Mouse (Mus musculus): ENCODE measurements around the gene Dagla. TPM values are rescaled to one million over a fixed set of nuclear protein-coding genes. Genes with fewer than 3 reads are reported as not detected.

The Dagla gene
- polyA plus RNA-seq, 1 experiment from 2014 or later = 0.20 TPM

GRCm38 (mm10) chr19:10198286-10198685 is 106.4 kb downstream of the Dagla start:
- Histone ChIP-seq H3K9me3 (replicated peaks) (no peaks in the 10 kb centered on the region), H3K36me3 (peaks cover 88% of the 10 kb centered on the region), H3K4me2 (no peak overlapping the region), H3K4me3 (replicated peaks) (no peak overlapping the region), H3K9ac (no peak overlapping the region), H3K27me3 (no peaks in the 10 kb centered on the region), H3K27ac (no peak overlapping the region), H3K4me1 (replicated peaks) (peaks cover 46% of the 10 kb centered on the region)
- no peak for ATAC-seq (ENCODE audit: low read depth)
- WGBS (ENCODE audit: insufficient replicate concordance) = 69% methylated on average over 2 of the region's 2 CpGs
- no peak for DNase-seq

GRCm38 (mm10) chr19:10197130-10197529 is 107.5 kb downstream of the Dagla start:
- H3K9ac ChIP-seq = no peak overlapping the region
- no peak overlapping the region for H3K4me2 ChIP-seq
- peaks cover 99% of the 10 kb centered on the region for H3K36me3 ChIP-seq

More at GRCm38 (mm10) chr19:10197130-10197529, 107.5 kb downstream of the Dagla start:
- Histone ChIP-seq H3K27ac (no peak overlapping the region; the same call in 1 of the 2 replicates), H3K4me1 (replicated peaks) (peaks cover 37% of the 10 kb centered on the region), H3K4me3 (replicated peaks) (no peak overlapping the region), H3K27me3 (no peaks in the 10 kb centered on the region), H3K9me3 (replicated peaks) (no peaks in the 10 kb centered on the region)
- DNase-seq = no peak
- no peak for ATAC-seq (ENCODE audit: low read depth)
- 92% methylated on average over 4 of the region's 4 CpGs for WGBS (ENCODE audit: insufficient replicate concordance)

Other genes with a start within 250 kb of the Dagla start
- gene Fads2, start 203.1 kb downstream of the Dagla start, polyA plus RNA-seq (2015; fragmentation: Nextera tagmentation; extraction: Ambion mirVana) = 66.8 and 76.0 TPM in 2 replicates
- 60.2 and 77.5 TPM in 2 replicates for gene Fads1, start 122.0 kb downstream of the Dagla start, polyA plus RNA-seq (2015; fragmentation: Nextera tagmentation; extraction: Ambion mirVana)
- gene Tmem258, start 100.9 kb downstream of the Dagla start, polyA plus RNA-seq (2015; fragmentation: Nextera tagmentation; extraction: Ambion mirVana) = 332 and 375 TPM in 2 replicates
- gene Fen1, start 100.7 kb downstream of the Dagla start, polyA plus RNA-seq (2015; fragmentation: Nextera tagmentation; extraction: Ambion mirVana) = 190 and 208 TPM in 2 replicates
- 3.2 and 3.4 TPM in 2 replicates for gene Myrf, start 64.1 kb downstream of the Dagla start, polyA plus RNA-seq (2015; fragmentation: Nextera tagmentation; extraction: Ambion mirVana)
- gene Syt7, start 84.2 kb upstream of the Dagla start, polyA plus RNA-seq (2015; fragmentation: Nextera tagmentation; extraction: Ambion mirVana) = 0.10 and 0.21 TPM in 2 replicates
- 0.06 TPM in 1 of 2 replicates, not detected in the other for gene Lrrc10b, start 152.6 kb upstream of the Dagla start, polyA plus RNA-seq (2015; fragmentation: Nextera tagmentation; extraction: Ambion mirVana)
- gene Ppp1r32, start 178.1 kb upstream of the Dagla start, polyA plus RNA-seq (2015; fragmentation: Nextera tagmentation; extraction: Ambion mirVana) = not detected in 2 replicates
- gene Cpsf7, start 220.4 kb upstream of the Dagla start, polyA plus RNA-seq (2015; fragmentation: Nextera tagmentation; extraction: Ambion mirVana) = 9.7 and 13.5 TPM in 2 replicates
- gene Sdhaf2, start 221.3 kb upstream of the Dagla start, polyA plus RNA-seq (2015; fragmentation: Nextera tagmentation; extraction: Ambion mirVana) = 33.7 and 36.2 TPM in 2 replicates